Comparison of ENCODE assay signal across 17 mouse cellular contexts in genomic region chr17:47441296-47442051, GRCm38 (mm10). TPM values are rescaled to one million over a fixed set of nuclear protein-coding genes. Genes with fewer than 3 reads are reported as not detected.
A peak's percentile ranks its signal among the peaks of the same experiment; 100 is the strongest.
DNase-seq lines count a peak whose midpoint lies in the region; ATAC-seq and TF ChIP-seq lines count a peak whose summit lies in the region.
"Had no signal": no experiment of that assay in that cellular context is flagged by ENCODE, and none has a peak within 500 bp of the region (broad histone marks: within the 10 kb centered on the region; RNA-seq: fewer than 3 reads in every experiment).

No protein-coding gene starts in this region.

- H3K27ac ChIP-seq in heart, embryonic 13.5 days (replicated peaks), result peak overlapping the region; percentile 75
- H3K27ac ChIP-seq in kidney, embryonic 15.5 days, result 0 out of 2 replicates have a peak overlapping the region, but pooled peaks have one; percentile 54
- H3K27ac ChIP-seq in intestine, embryonic 16.5 days (ENCODE audit: low read length), result peak overlapping the region; percentile 91
- H3K27ac ChIP-seq in small intestine, adult 2 months (ENCODE audit: insufficient read depth, low read depth, low read length), result peak overlapping the region; percentile 74
- H3K27ac ChIP-seq: liver, embryonic 14.5 days had no signal

- 42% methylated on average over 19 of the region's 19 CpGs for WGBS in heart, embryonic 13.5 days
- WGBS in kidney, embryonic 15.5 days, result 71% methylated on average over 19 of the region's 19 CpGs
- WGBS in intestine, embryonic 16.5 days, result 54% methylated on average over 19 of the region's 19 CpGs
- WGBS in small intestine, adult 2 months, result 52% methylated on average over 19 of the region's 19 CpGs

- no peak for TF ChIP-seq CTCF in small intestine, adult 2 months (IDR thresholded peaks at IDR 0.05; ENCODE audit: extremely low read depth, insufficient read length, insufficient replicate concordance, low read depth, low read length)

- H3K36me3 ChIP-seq in heart, embryonic 13.5 days, result no peaks in the 10 kb centered on the region
- no peaks in the 10 kb centered on the region for H3K36me3 ChIP-seq in kidney, embryonic 15.5 days
- no peaks in the 10 kb centered on the region for H3K36me3 ChIP-seq in intestine, embryonic 16.5 days (ENCODE audit: control insufficient read depth, insufficient read depth, low read length)
- H3K36me3 ChIP-seq in small intestine, adult 2 months (ENCODE audit: control insufficient read depth, insufficient read depth, low read length), result peaks cover 3% of the 10 kb centered on the region; the same call in 1 of the 2 replicates

- DNase-seq in heart, postnatal 10 days, result no peak
- no peak for DNase-seq in kidney, postnatal 14 days
- DNase-seq in cerebellum, adult 11 months, result no peak
- no peak for DNase-seq in cerebellum, adult 9-11 months
- DNase-seq: cerebellum, adult 18-20 months; layer of hippocampus, adult 9-11 months; lung, postnatal 4 days; right cerebral cortex, postnatal 14 days had no signal

- no peak for TF ChIP-seq POLR2A in small intestine, adult 2 months (IDR thresholded peaks at IDR 0.05; ENCODE audit: low read depth, low read length)

- intact Hi-C loops in heart, postnatal 10 days (cut with DNase I), result no loop called here

- peaks cover 16% of the 10 kb centered on the region for H3K27me3 ChIP-seq in heart, embryonic 13.5 days (replicated peaks)
- peaks cover 24% of the 10 kb centered on the region for H3K27me3 ChIP-seq in kidney, embryonic 15.5 days
- 0 out of 2 replicates have a peak, but pooled peaks cover under 1% of the 10 kb centered on the region for H3K27me3 ChIP-seq in intestine, embryonic 16.5 days (replicated peaks; ENCODE audit: control insufficient read depth, insufficient read depth, low read length)
- no peaks in the 10 kb centered on the region for H3K27me3 ChIP-seq in small intestine, adult 2 months (ENCODE audit: control insufficient read depth, insufficient read depth, low read length)

- H3K4me2 ChIP-seq in heart, embryonic 13.5 days, result no peak overlapping the region
- no peak overlapping the region for H3K4me2 ChIP-seq in kidney, embryonic 15.5 days
- H3K4me2 ChIP-seq in intestine, embryonic 16.5 days (ENCODE audit: low read depth, low read length), result 0 out of 2 replicates have a peak overlapping the region, but pooled peaks have one; percentile 2

- ATAC-seq in heart, embryonic 13.5 days (ENCODE audit: extremely low read depth, insufficient number of reproducible peaks, low FRiP score, low TSS enrichment), result no peak
- no peak for ATAC-seq in kidney, embryonic 15.5 days (replicated peaks; ENCODE audit: low FRiP score)
- ATAC-seq in intestine, embryonic 16.5 days, result peak; percentile 58

- no peak overlapping the region for H3K4me3 ChIP-seq in heart, embryonic 13.5 days
- no peak overlapping the region for H3K4me3 ChIP-seq in kidney, embryonic 15.5 days (replicated peaks)
- no peak overlapping the region for H3K4me3 ChIP-seq in intestine, embryonic 16.5 days (ENCODE audit: low read length)
- H3K4me3 ChIP-seq in small intestine, adult 2 months (ENCODE audit: low read depth, low read length), result no peak overlapping the region
- H3K4me3 ChIP-seq: erythroblast, embryonic 14.5 days had no signal

- H3K4me1 ChIP-seq in heart, embryonic 13.5 days, result peaks cover 84% of the 10 kb centered on the region
- peaks cover 45% of the 10 kb centered on the region for H3K4me1 ChIP-seq in kidney, embryonic 15.5 days
- peaks cover 62% of the 10 kb centered on the region for H3K4me1 ChIP-seq in intestine, embryonic 16.5 days (ENCODE audit: control insufficient read depth, insufficient read depth, low read length)
- peaks cover 41% of the 10 kb centered on the region for H3K4me1 ChIP-seq in small intestine, adult 2 months (ENCODE audit: control insufficient read depth, insufficient read depth, insufficient read length, low read length)

- H3K9ac ChIP-seq in heart, embryonic 13.5 days, result peak overlapping the region; percentile 42
- no peak overlapping the region for H3K9ac ChIP-seq in kidney, embryonic 15.5 days
- peak overlapping the region; percentile 62 for H3K9ac ChIP-seq in intestine, embryonic 16.5 days (ENCODE audit: low read depth, low read length)
- H3K9ac ChIP-seq: liver, embryonic 14.5 days had no signal

- H3K9me3 ChIP-seq in heart, embryonic 13.5 days, result no peaks in the 10 kb centered on the region
- no peaks in the 10 kb centered on the region for H3K9me3 ChIP-seq in kidney, embryonic 15.5 days (replicated peaks)
- no peaks in the 10 kb centered on the region for H3K9me3 ChIP-seq in intestine, embryonic 16.5 days (ENCODE audit: control insufficient read depth, low read length)

RNA-seq across cellular contexts. Expression of gene 1700001C19Rik, which starts 4.3 kb away (rescaled TPM):
- polyA plus RNA-seq in heart, embryonic 13.5 days (2015; fragmentation: Nextera tagmentation; extraction: Ambion mirVana), result 0.66 and 0.99 TPM in 2 replicates
- total RNA-seq in heart, postnatal 10 days (2021), result not detected
- 0.26 and 0.46 TPM in 2 replicates for polyA plus RNA-seq in kidney, embryonic 15.5 days (2015; fragmentation: Nextera tagmentation; extraction: Ambion mirVana)
- 0.17 and 0.45 TPM in 2 replicates for polyA plus RNA-seq in intestine, embryonic 16.5 days (2015; fragmentation: Nextera tagmentation; extraction: Ambion mirVana)
- 0.08 TPM in 1 of 2 replicates, not detected in the other for polyA plus RNA-seq in small intestine, adult 2 months (2012; rRNA removed)
- total RNA-seq: neutrophil, adult 5-6 weeks had no signal
- polyA plus RNA-seq: erythroblast, embryonic 14.5 days had no signal

RNA-seq across cellular contexts. Expression of gene AI661453, which starts 5.1 kb away (rescaled TPM):
- 0.82 and 1.2 TPM in 2 replicates for polyA plus RNA-seq in heart, embryonic 13.5 days (2015; fragmentation: Nextera tagmentation; extraction: Ambion mirVana)
- 1 to 10 TPM; 1.5 to 2.0 TPM for total RNA-seq in heart, postnatal 10 days (2021)
- 1.7 and 2.1 TPM in 2 replicates for polyA plus RNA-seq in kidney, embryonic 15.5 days (2015; fragmentation: Nextera tagmentation; extraction: Ambion mirVana)
- 3.7 and 4.6 TPM in 2 replicates for polyA plus RNA-seq in intestine, embryonic 16.5 days (2015; fragmentation: Nextera tagmentation; extraction: Ambion mirVana)
- 21.8 and 27.3 TPM in 2 replicates for polyA plus RNA-seq in small intestine, adult 2 months (2012; rRNA removed)
- polyA plus RNA-seq: erythroblast, embryonic 14.5 days had no signal

RNA-seq across cellular contexts. Expression of gene Guca1a, which starts 41.1 kb away (rescaled TPM):
- 2.1 and 2.8 TPM in 2 replicates for polyA plus RNA-seq in heart, embryonic 13.5 days (2015; fragmentation: Nextera tagmentation; extraction: Ambion mirVana)
- total RNA-seq in heart, postnatal 10 days (2021), result under 1 TPM; 0.52 to 0.81 TPM
- polyA plus RNA-seq in kidney, embryonic 15.5 days (2015; fragmentation: Nextera tagmentation; extraction: Ambion mirVana), result 1.6 and 2.6 TPM in 2 replicates
- polyA plus RNA-seq in intestine, embryonic 16.5 days (2015; fragmentation: Nextera tagmentation; extraction: Ambion mirVana), result 2.3 and 2.4 TPM in 2 replicates
- 2.1 and 2.5 TPM in 2 replicates for polyA plus RNA-seq in small intestine, adult 2 months (2012; rRNA removed)
- total RNA-seq: left cerebral cortex, postnatal 25 days; midbrain, postnatal 0 days; neutrophil, adult 5-6 weeks had no signal
- polyA plus RNA-seq: erythroblast, embryonic 14.5 days had no signal

RNA-seq across cellular contexts. Expression of gene Guca1b, which starts 56.3 kb away (rescaled TPM):
- 1.2 and 1.4 TPM in 2 replicates for polyA plus RNA-seq in heart, embryonic 13.5 days (2015; fragmentation: Nextera tagmentation; extraction: Ambion mirVana)
- total RNA-seq in heart, postnatal 10 days (2021), result under 1 TPM in 1 of 2 experiments, not detected in 1; 0.30 TPM
- 1.9 and 2.3 TPM in 2 replicates for polyA plus RNA-seq in kidney, embryonic 15.5 days (2015; fragmentation: Nextera tagmentation; extraction: Ambion mirVana)
- polyA plus RNA-seq in intestine, embryonic 16.5 days (2015; fragmentation: Nextera tagmentation; extraction: Ambion mirVana), result 0.66 TPM in 2 replicates
- polyA plus RNA-seq in small intestine, adult 2 months (2012; rRNA removed), result 0.56 and 0.86 TPM in 2 replicates
- total RNA-seq: midbrain, postnatal 0 days had no signal
- polyA plus RNA-seq: erythroblast, embryonic 14.5 days had no signal
